Mouse (Mus musculus) lung, embryonic 16.5 days (tissue): Measurements from ENCODE around the gene Myb. TPM values are rescaled to one million over a fixed set of nuclear protein-coding genes. Genes with fewer than 3 reads are reported as not detected.

Experiments used
- ATAC-seq: fragments of 200-750 bp; cut with Nextera tagmentation; 2 replicates; pipeline ENCODE4 v1.8.0; 2017; ENCODE audit warnings: low read depth, mild to moderate bottlenecking, moderate library complexity
- H3K27ac ChIP-seq: fragments of 300-500 bp; sonication (generic); 2 replicates; pipeline ENCODE4 v1.5.1; 2014; ENCODE audit warnings: mild to moderate bottlenecking, control low read depth, low read length
- H3K27me3 ChIP-seq: fragments of 300-500 bp; sonication (generic); 2 replicates; pipeline ENCODE4 v1.6.1; 2014; ENCODE audit warnings: low read depth, low read length, mixed read lengths; ENCODE audit not compliant: control insufficient read depth, insufficient read depth
- H3K36me3 ChIP-seq: fragments of 300-500 bp; sonication (generic); 2 replicates; pipeline ENCODE4 v1.6.1; 2014; ENCODE audit warnings: low read length; ENCODE audit not compliant: control insufficient read depth, insufficient read depth
- H3K4me1 ChIP-seq: fragments of 300-500 bp; sonication (generic); replicated peaks from 2 replicates; pipeline ENCODE4 v1.6.1; 2014; ENCODE audit warnings: low read length, mixed read lengths; ENCODE audit not compliant: control insufficient read depth, insufficient read depth
- H3K4me2 ChIP-seq: fragments of 300-500 bp; sonication (generic); 2 replicates; pipeline ENCODE4 v1.6.1; 2014; ENCODE audit warnings: low read depth, low read length, control low read depth
- H3K4me3 ChIP-seq: fragments of 300-500 bp; sonication (generic); 2 replicates; pipeline ENCODE4 v1.5.1; 2014; ENCODE audit warnings: mild to moderate bottlenecking, low read length, control low read depth
- H3K9ac ChIP-seq: fragments of 300-500 bp; sonication (generic); 2 replicates; pipeline ENCODE4 v1.6.1; 2014; ENCODE audit warnings: low read length, control low read depth
- H3K9me3 ChIP-seq: fragments of 300-500 bp; sonication (generic); 2 replicates; pipeline ENCODE4 v1.6.1; 2016; ENCODE audit warnings: low read length; ENCODE audit not compliant: control insufficient read depth
- WGBS: fragments of 180-500 bp; shearing (Covaris S2); extraction: QIAGEN DNeasy Blood & Tissue Kit; methylation state at CpG from one replicate; pipeline ENCODE4 v1.1.7; 2014; 5-methylcytosine and 5-hydroxymethylcytosine counted together
- polyA plus RNA-seq: library from polyadenylated mRNA; unstranded; fragments of >200 nt; fragmentation: Nextera tagmentation; extraction: Ambion mirVana; gene quantifications from 2 replicates; pipeline ENCODE4 v1.2.1, GENCODE M21; 2015

The Myb gene
- polyA plus RNA-seq, 1 experiment from 2014 or later, result 7.5 TPM

DNA sequence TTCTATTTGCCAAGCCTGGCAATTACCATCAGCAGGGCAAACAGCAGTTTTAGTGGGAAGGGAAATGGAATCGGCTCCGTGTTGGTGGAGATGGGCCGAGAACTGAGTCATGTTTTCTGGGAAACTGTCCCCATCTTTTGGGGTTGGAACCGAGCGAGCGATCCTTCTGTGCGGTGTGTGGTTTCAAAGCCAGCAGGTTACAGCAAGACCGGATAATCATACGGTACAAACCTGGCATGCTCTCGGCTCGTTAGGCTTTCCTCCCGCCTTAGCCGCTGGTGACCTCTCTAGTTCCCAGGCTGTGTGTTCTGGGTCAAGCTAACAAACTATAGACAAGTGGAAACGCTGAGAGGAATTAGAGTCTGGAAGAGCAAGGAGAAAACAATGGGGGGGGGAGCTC lies 65.2 kb downstream of the Myb start:
- Histone ChIP-seq H3K4me1 (peaks cover 7% of the 10 kb centered on the region), H3K27ac (no peak overlapping the region), H3K4me3 (no peak overlapping the region), H3K4me2 (no peak overlapping the region), H3K9ac (no peak overlapping the region), H3K9me3 (no peaks in the 10 kb centered on the region), H3K36me3 (no peaks in the 10 kb centered on the region), H3K27me3 (no peaks in the 10 kb centered on the region)
- no peak for ATAC-seq
- 83% methylated on average over 14 of the region's 14 CpGs for WGBS

DNA sequence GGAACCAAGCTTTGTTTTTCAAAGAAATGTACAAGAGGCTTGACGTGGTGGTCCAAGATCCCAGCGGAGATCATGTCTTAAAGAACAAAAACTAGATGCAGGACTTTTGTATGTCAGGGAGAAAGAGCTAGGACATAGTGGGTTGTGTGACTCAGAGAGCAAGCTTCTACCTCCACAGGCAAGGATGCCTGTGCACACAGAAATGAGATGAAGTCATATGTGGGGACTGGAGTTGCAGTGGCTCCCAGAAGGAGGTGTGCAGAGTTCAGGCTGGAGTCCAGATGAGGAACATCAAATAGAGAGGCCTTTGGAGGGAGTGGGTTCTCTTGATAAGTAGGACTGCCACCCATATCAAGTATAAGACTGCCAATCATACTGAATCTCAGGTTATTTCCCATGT lies 65.9 kb downstream of the Myb start:
- H3K36me3 ChIP-seq, result no peaks in the 10 kb centered on the region
- H3K4me3 ChIP-seq, result no peak overlapping the region
- H3K27me3 ChIP-seq, result no peaks in the 10 kb centered on the region
- H3K9me3 ChIP-seq, result no peaks in the 10 kb centered on the region
- H3K27ac ChIP-seq, result no peak overlapping the region
- WGBS, result 95% methylated on average over 2 of the region's 2 CpGs
- H3K4me1 ChIP-seq, result peaks cover 7% of the 10 kb centered on the region
- H3K4me2 ChIP-seq, result no peak overlapping the region
- no peak overlapping the region for H3K9ac ChIP-seq
- ATAC-seq, result no peak

GRCm38 (mm10) chr10:21093301-21093700 lies 67.5 kb downstream of the Myb start:
- peaks cover 3% of the 10 kb centered on the region for H3K4me1 ChIP-seq
- no peak overlapping the region for H3K4me3 ChIP-seq
- H3K36me3 ChIP-seq, result no peaks in the 10 kb centered on the region
- WGBS, result 87% methylated on average over 5 of the region's 5 CpGs
- no peak overlapping the region for H3K4me2 ChIP-seq
- no peaks in the 10 kb centered on the region for H3K9me3 ChIP-seq
- no peak overlapping the region for H3K9ac ChIP-seq
- H3K27ac ChIP-seq, result no peak overlapping the region
- no peaks in the 10 kb centered on the region for H3K27me3 ChIP-seq
- no peak for ATAC-seq

DNA sequence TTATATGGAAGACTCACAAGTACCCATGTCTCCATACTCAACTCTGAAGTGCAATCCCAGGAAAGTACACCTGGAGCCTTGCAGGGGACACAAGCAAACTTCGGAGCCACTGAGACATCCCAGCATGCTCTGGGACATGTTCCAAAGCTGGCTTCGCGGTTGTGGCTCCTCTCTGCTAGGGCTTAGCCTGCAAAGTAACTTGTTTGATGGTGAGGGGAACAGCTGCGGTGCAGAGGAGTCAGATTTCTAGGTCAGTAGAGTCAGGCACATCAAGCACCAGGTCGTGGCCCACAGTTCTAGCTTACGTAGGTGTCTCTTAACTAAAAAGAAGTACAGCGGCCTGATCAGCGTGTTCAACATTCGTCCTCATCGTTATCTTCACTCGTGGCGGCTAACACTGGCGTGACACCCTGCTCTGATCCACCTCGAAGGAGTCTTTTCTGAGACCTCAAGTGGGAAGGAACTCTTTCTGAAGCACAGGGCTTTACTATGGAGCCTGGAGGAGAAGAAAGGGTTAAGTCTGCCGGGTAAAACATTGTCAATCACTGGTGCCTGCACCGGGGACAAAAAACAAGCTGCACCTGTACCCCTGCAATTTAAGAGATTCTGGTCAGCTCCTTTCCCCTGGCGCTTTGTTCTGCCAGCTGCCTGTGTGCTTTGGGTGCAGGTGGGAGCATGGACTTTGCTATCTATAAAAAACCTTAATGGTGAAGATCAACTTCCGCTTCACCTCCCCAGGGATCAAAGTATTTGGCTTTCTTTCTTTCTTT lies 68.1 kb downstream of the Myb start:
- WGBS, result 32% methylated on average over 18 of the region's 18 CpGs
- Histone ChIP-seq H3K4me1 (peaks cover 3% of the 10 kb centered on the region), H3K4me2 (no peak overlapping the region), H3K4me3 (no peak overlapping the region), H3K9me3 (no peaks in the 10 kb centered on the region), H3K36me3 (no peaks in the 10 kb centered on the region), H3K27ac (no peak overlapping the region), H3K9ac (no peak overlapping the region), H3K27me3 (no peaks in the 10 kb centered on the region)
- no peak for ATAC-seq

GRCm38 (mm10) chr10:21090922-21091700 lies 69.7 kb downstream of the Myb start:
- H3K36me3 ChIP-seq, result no peaks in the 10 kb centered on the region
- H3K4me3 ChIP-seq, result no peak overlapping the region
- ATAC-seq, result peak; percentile 81
- H3K4me2 ChIP-seq, result no peak overlapping the region
- H3K27ac ChIP-seq, result no peak overlapping the region
- peaks cover 3% of the 10 kb centered on the region for H3K4me1 ChIP-seq
- H3K9me3 ChIP-seq, result no peaks in the 10 kb centered on the region
- H3K27me3 ChIP-seq, result no peaks in the 10 kb centered on the region
- 69% methylated on average over 8 of the region's 8 CpGs for WGBS
- no peak overlapping the region for H3K9ac ChIP-seq

- Histone ChIP-seq H3K4me3 (no peak overlapping the region), H3K4me1 (peaks cover 3% of the 10 kb centered on the region), H3K36me3 (no peaks in the 10 kb centered on the region), H3K9me3 (no peaks in the 10 kb centered on the region), H3K27ac (no peak overlapping the region), H3K9ac (no peak overlapping the region), H3K4me2 (no peak overlapping the region), H3K27me3 (no peaks in the 10 kb centered on the region)
- WGBS, result 54% methylated on average over 3 of the region's 3 CpGs
- ATAC-seq, result no peak; the same call in 1 of the 2 replicates
These were observed 71.2 kb downstream of the Myb start for GRCm38 (mm10) chr10:21089541-21089940.

DNA sequence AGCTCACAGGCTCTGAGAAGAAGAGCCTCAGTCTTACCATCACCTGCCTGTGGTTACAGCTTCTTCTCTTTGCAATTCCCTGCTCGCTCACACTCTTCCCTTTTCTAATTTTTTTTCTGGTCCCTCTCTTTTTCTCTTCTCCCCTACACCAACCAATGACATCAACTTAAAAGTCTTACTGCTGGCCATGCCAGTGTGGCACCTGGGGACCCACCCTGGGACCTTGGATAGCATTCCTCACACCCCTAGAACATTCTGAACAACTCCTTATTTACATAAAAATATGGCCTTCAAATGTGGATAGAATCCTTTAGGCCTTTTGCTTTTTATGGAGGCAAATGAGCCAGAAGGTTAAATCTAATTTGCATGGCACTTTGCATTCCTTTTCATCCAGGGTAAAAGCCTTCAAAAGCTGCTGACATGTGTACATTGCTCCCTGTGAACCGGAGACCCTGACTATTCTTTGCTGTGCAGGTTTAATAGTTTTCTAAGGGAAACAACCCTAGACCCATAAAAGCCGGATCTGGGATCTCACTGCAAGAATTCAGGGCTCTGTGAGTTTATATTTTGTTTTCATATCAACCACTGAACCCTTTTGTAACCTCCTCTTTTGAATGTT lies 73.1 kb downstream of the Myb start:
- Histone ChIP-seq H3K4me3 (no peak overlapping the region), H3K36me3 (no peaks in the 10 kb centered on the region), H3K4me1 (peaks cover 5% of the 10 kb centered on the region), H3K27me3 (no peaks in the 10 kb centered on the region), H3K9me3 (no peaks in the 10 kb centered on the region), H3K27ac (no peak overlapping the region), H3K4me2 (no peak overlapping the region), H3K9ac (no peak overlapping the region)
- no peak for ATAC-seq
- WGBS, result 76% methylated on average over 3 of the region's 3 CpGs

- no peak overlapping the region for H3K4me2 ChIP-seq
- H3K9me3 ChIP-seq, result no peaks in the 10 kb centered on the region
- ATAC-seq, result no peak
- H3K4me1 ChIP-seq, result peaks cover 2% of the 10 kb centered on the region; the same call in 1 of the 2 replicates
- no peaks in the 10 kb centered on the region for H3K36me3 ChIP-seq
- no peak overlapping the region for H3K27ac ChIP-seq
- 64% methylated on average over 5 of the region's 5 CpGs for WGBS
- H3K9ac ChIP-seq, result no peak overlapping the region
- no peaks in the 10 kb centered on the region for H3K27me3 ChIP-seq
- H3K4me3 ChIP-seq, result no peak overlapping the region
These were observed 75.7 kb downstream of the Myb start for GRCm38 (mm10) chr10:21085044-21085443.

GRCm38 (mm10) chr10:21083391-21083918 lies 77.3 kb downstream of the Myb start:
- Histone ChIP-seq H3K9me3 (no peaks in the 10 kb centered on the region), H3K4me3 (no peak overlapping the region), H3K4me2 (no peak overlapping the region), H3K27me3 (no peaks in the 10 kb centered on the region), H3K27ac (no peak overlapping the region), H3K36me3 (no peaks in the 10 kb centered on the region), H3K4me1 (peaks cover 2% of the 10 kb centered on the region; the same call in 1 of the 2 replicates), H3K9ac (no peak overlapping the region)
- 0 out of 2 replicates have a peak, but pooled peaks have one; percentile 36 for ATAC-seq
- 67% methylated on average over 8 of the region's 8 CpGs for WGBS
